Mouse (Mus musculus) testis, postnatal 14 days (tissue): ENCODE measurements around the gene Hacd3.

Experiments used
- DNase-seq: peaks from one replicate; pipeline ENCODE4 v3.0.0; 2021; ENCODE audit warnings: low spot score

Gene Hacd3

GRCm38 (mm10) chr9:64951161-64951657 is 70.3 kb downstream of the Hacd3 start, which contains the start of gene Slc24a1:
Gene Slc24a1 (minus strand): TSS chr9:64951607.
- DNase-seq: no peak

GRCm38 (mm10) chr9:64947483-64948095 is 73.9 kb downstream of the Hacd3 start:
- DNase-seq: no peak

- no peak for DNase-seq
Measured at GRCm38 (mm10) chr9:64943997-64944396, 77.5 kb downstream of the Hacd3 start.

- no peak for DNase-seq
Measured at GRCm38 (mm10) chr9:64941650-64942049, 79.8 kb downstream of the Hacd3 start.

- DNase-seq: no peak
Measured at GRCm38 (mm10) chr9:64940731-64941346, 80.7 kb downstream of the Hacd3 start.

GRCm38 (mm10) chr9:64939790-64940189 is 81.7 kb downstream of the Hacd3 start:
- no peak for DNase-seq

GRCm38 (mm10) chr9:64939281-64939680 is 82.2 kb downstream of the Hacd3 start:
- no peak for DNase-seq

- DNase-seq: no peak
Measured at GRCm38 (mm10) chr9:64938535-64938934, 83.0 kb downstream of the Hacd3 start.

GRCm38 (mm10) chr9:64937491-64937890 is 84.0 kb downstream of the Hacd3 start:
- no peak for DNase-seq
